Mouse (Mus musculus) right cerebral cortex, postnatal 14 days (tissue): ENCODE results near the gene Krt10.

Experiments used
- DNase-seq: peaks from one replicate; pipeline ENCODE4 v3.0.0; 2022

The Krt10 gene

GRCm38 (mm10) chr11:99369853-99370451 lies 19.2 kb downstream of the Krt10 start:
- DNase-seq = no peak

GRCm38 (mm10) chr11:99369229-99369628 lies 19.9 kb downstream of the Krt10 start:
- DNase-seq = no peak

DNA sequence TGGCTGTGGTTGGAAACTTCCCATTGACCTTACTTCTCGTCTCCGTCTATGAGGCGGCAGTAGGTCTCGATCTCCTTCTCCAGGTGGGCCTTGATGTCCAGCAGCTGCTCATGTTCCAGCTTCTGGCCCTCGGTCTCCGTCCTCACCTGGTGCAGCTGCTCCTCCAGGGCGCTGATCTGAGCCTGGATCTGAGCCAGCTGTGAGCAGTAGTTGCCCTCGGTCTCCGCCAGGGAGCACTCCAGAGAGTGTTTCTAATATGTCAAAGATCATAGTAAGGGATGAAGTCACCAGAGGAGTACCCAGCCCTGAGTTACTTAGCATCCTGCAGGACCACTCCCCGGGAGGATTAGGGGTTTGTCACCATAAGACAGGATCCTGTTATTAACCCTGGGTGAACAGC lies 22.4 kb downstream of the Krt10 start:
- no peak for DNase-seq

DNA sequence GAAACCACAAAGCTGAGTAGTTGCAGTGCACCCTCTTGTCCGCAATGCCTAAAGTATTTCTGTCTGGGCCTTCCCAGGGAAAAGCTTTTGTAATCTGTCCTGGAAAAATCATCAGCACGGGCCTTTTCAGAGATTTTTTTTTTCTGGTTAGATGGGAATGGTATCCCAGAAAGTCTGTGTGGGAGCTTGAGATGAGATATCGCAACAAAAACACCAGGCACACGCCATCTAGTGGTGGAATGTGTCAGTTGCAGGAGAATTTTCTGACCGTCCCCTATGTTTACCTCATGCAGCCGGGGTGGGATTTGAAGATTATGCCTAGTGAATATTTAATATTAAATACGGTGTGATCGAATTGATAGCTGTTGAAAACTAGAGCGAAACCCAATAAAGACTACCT lies 24.8 kb downstream of the Krt10 start:
- no peak for DNase-seq

- no peak for DNase-seq
These were observed 27.7 kb downstream of the Krt10 start for GRCm38 (mm10) chr11:99361423-99361822.

DNA sequence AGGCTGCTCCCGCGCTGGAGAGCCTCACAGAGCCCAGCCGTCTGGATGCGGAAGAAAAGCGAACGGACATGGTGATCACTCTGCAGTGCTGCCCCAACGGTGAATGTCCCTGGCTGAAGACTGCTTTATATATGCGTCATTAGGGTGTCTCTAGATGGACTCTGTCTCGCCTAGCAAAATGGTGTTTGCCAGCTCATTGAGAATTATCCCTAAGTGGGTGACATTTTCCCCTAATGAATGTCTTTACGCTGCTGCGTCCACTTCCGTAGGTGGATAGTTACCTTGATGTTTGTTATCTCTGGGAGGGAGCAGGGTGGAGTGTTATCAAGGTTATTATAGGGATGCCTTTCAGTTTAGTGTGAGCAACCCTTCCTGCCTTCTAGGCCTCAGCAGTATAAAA lies 38.2 kb downstream of the Krt10 start, which contains the start of gene Krt27:
Krt27 (minus strand) TSS at position 101 of the 400 bp plus-strand sequence.
- DNase-seq = no peak

DNA sequence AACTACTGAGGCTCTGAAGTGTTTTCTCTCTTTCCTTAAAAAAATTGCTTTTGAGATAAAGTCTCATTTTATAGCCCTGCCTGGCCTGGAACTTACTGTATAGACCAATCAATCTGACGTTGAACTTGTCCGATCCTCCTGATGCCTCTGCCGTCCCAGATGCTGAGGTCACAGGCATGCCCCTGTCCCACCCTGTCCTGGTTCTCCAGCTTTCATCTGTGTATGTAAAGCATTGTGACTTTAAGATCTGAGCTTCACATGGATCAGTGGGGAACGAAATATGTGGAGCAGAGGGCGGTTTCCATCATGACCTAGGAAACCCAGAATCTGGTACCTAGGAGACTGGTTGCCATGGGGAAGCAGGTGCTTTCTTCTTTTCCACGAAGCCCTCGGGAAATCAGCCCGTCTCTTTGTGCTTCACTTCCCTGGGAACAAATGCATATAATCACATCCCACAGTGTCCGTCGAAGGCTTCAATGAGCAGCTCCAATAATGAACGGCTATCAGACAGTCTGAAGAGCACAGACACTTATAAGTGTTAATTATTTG lies 49.8 kb downstream of the Krt10 start:
- DNase-seq = no peak

GRCm38 (mm10) chr11:99337866-99338265 lies 51.3 kb downstream of the Krt10 start, which contains the start of gene Krt26:
Krt26 (minus strand) TSS chr11:99337966.
- no peak for DNase-seq
